Mouse (Mus musculus): ENCODE data around the gene Mkln1. TPM values are rescaled to one million over a fixed set of nuclear protein-coding genes. Genes with fewer than 3 reads are reported as not detected.

Mkln1 gene
- polyA plus RNA-seq (2017; shearing (Covaris generic)) = 100 to 1,000 TPM; 299 to 352 (median 344) TPM

- peak; percentile 90 for ATAC-seq
These were observed at the start of gene Mkln1 for GRCm38 (mm10) chr6:31398431-31399205. TSS of gene Mkln1 (plus strand) at chr6:31398735.

- ATAC-seq = no peak
These were observed 41.9 kb upstream of the Mkln1 start for GRCm38 (mm10) chr6:31356444-31357191.

- ATAC-seq = no peak
These were observed 41.2 kb upstream of the Mkln1 start for GRCm38 (mm10) chr6:31357286-31357685.

GRCm38 (mm10) chr6:31362617-31363016 is 35.9 kb upstream of the Mkln1 start:
- ATAC-seq = no peak

- no peak for ATAC-seq
These were observed 34.1 kb upstream of the Mkln1 start for GRCm38 (mm10) chr6:31364399-31364798.

GRCm38 (mm10) chr6:31367947-31368346 is 30.6 kb upstream of the Mkln1 start:
- ATAC-seq = no peak

- no peak for ATAC-seq
These were observed 30.0 kb upstream of the Mkln1 start for GRCm38 (mm10) chr6:31368559-31368958.

- no peak for ATAC-seq
These were observed 28.7 kb upstream of the Mkln1 start for GRCm38 (mm10) chr6:31369875-31370274.

GRCm38 (mm10) chr6:31370550-31371061 is 27.9 kb upstream of the Mkln1 start:
- ATAC-seq = no peak

GRCm38 (mm10) chr6:31371140-31371539 is 27.4 kb upstream of the Mkln1 start:
- ATAC-seq = no peak

GRCm38 (mm10) chr6:31372620-31373019 is 25.9 kb upstream of the Mkln1 start:
- no peak for ATAC-seq

GRCm38 (mm10) chr6:31373084-31373673 is 25.4 kb upstream of the Mkln1 start:
- no peak for ATAC-seq

GRCm38 (mm10) chr6:31382989-31383388 is 15.5 kb upstream of the Mkln1 start:
- ATAC-seq = no peak

- ATAC-seq = no peak
These were observed 13.7 kb upstream of the Mkln1 start for GRCm38 (mm10) chr6:31384794-31385193.

GRCm38 (mm10) chr6:31385281-31386145 is 13.0 kb upstream of the Mkln1 start:
- ATAC-seq = no peak

GRCm38 (mm10) chr6:31389716-31390115 is 8.8 kb upstream of the Mkln1 start:
- no peak for ATAC-seq

GRCm38 (mm10) chr6:31390243-31390981 is 8.1 kb upstream of the Mkln1 start:
- no peak for ATAC-seq

- no peak for ATAC-seq
These were observed 5.7 kb upstream of the Mkln1 start for GRCm38 (mm10) chr6:31392871-31393270.

GRCm38 (mm10) chr6:31396118-31396517 is 2.4 kb upstream of the Mkln1 start:
- ATAC-seq = no peak

- no peak for ATAC-seq
These were observed 1.2 kb upstream of the Mkln1 start for GRCm38 (mm10) chr6:31397308-31397707.

- no peak for ATAC-seq
These were observed 632 bp upstream of the Mkln1 start for GRCm38 (mm10) chr6:31397775-31398430.

Measured in inflammation-experienced regulatory T-cells, adult 6 months (primary cell).